Comparison of ENCODE assay signal across 8 mouse cellular contexts in genomic region chr13:76056261-76056724, GRCm38 (mm10). TPM values are rescaled to one million over a fixed set of nuclear protein-coding genes. Genes with fewer than 3 reads are reported as not detected.
A peak's percentile ranks its signal among the peaks of the same experiment; 100 is the strongest.
DNase-seq lines count a peak whose midpoint lies in the region; ATAC-seq and TF ChIP-seq lines count a peak whose summit lies in the region.

No protein-coding gene starts in this region.

- peak; percentile 84 for ATAC-seq in heart, embryonic 12.5 days (ENCODE audit: insufficient number of reproducible peaks, low FRiP score)
- peak; percentile 92 for ATAC-seq in kidney, embryonic 16.5 days (ENCODE audit: low FRiP score, low TSS enrichment)

- DNase-seq in brain, embryonic 18.5 days (ENCODE audit: low read depth, low spot score) = peak; percentile 30
- peak; percentile 39 for DNase-seq in liver, adult 2 months (ENCODE audit: extremely low read depth, low read depth, low spot score)
- peak; percentile 1 to 13 for DNase-seq in monocyte, adult 2 months (ENCODE audit: low read depth in 1 of 2, low spot score in 2 of 2)
- peak; percentile 60 to 76 for DNase-seq in spleen, postnatal 10 days (ENCODE audit: low spot score in 2 of 2)

- H3ac ChIP-seq in C2C12 (ENCODE audit: control insufficient read depth, insufficient read length, low read depth) = no peak overlapping the region

- no peak overlapping the region for H3K27ac ChIP-seq in heart, embryonic 12.5 days (ENCODE audit: poor library complexity, severe bottlenecking)
- no peak overlapping the region for H3K27ac ChIP-seq in kidney, embryonic 16.5 days (ENCODE audit: low read length)
- no peak overlapping the region for H3K27ac ChIP-seq in liver, adult 2 months (replicated peaks; ENCODE audit: insufficient read depth, low read depth, low read length)

- no peak for TF ChIP-seq POLR2A in liver, adult 2 months (IDR thresholded peaks at IDR 0.05; ENCODE audit: extremely low read depth, insufficient read depth, low read length)

- H3K36me3 ChIP-seq in C2C12 (ENCODE audit: control insufficient read depth, insufficient read depth) = no peaks in the 10 kb centered on the region
- H3K36me3 ChIP-seq in erythroblast, embryonic 14.5 days (ENCODE audit: control insufficient read depth) = peaks cover 7% of the 10 kb centered on the region; the same call in 1 of the 2 replicates
- H3K36me3 ChIP-seq in heart, embryonic 12.5 days = no peaks in the 10 kb centered on the region
- H3K36me3 ChIP-seq in kidney, embryonic 16.5 days (ENCODE audit: insufficient read depth, low read length) = no peaks in the 10 kb centered on the region
- no peaks in the 10 kb centered on the region; the same call in 1 of the 2 replicates for H3K36me3 ChIP-seq in liver, adult 2 months (ENCODE audit: control insufficient read depth, insufficient read depth, low read length)

- under 1% methylated on average over 34 of the region's 34 CpGs for WGBS in heart, embryonic 12.5 days
- under 1% methylated on average over 34 of the region's 34 CpGs for WGBS in kidney, embryonic 16.5 days
- WGBS in liver, adult 2 months = 1% methylated on average over 34 of the region's 34 CpGs

- peak; percentile 42 for TF ChIP-seq CTCF in C2C12 (IDR thresholded peaks at IDR 0.05; ENCODE audit: control insufficient read depth, insufficient read depth, insufficient read length)
- peak; percentile 52 for TF ChIP-seq CTCF in liver, adult 2 months (IDR thresholded peaks at IDR 0.05; ENCODE audit: low read depth, low read length)

- H3K9ac ChIP-seq in heart, embryonic 12.5 days = peak overlapping the region; percentile 38
- H3K9ac ChIP-seq in kidney, embryonic 16.5 days (replicated peaks; ENCODE audit: low read length) = peak overlapping the region; percentile 58
- H3K9ac ChIP-seq in liver, adult 2 months (ENCODE audit: low read depth, low read length) = 0 out of 2 replicates have a peak overlapping the region, but pooled peaks have one; percentile 16

- H3K79me2 ChIP-seq in C2C12 (ENCODE audit: control insufficient read depth, insufficient read depth) = no peaks in the 10 kb centered on the region
- H3K79me2 ChIP-seq in liver, adult 2 months (ENCODE audit: control insufficient read depth, insufficient read depth, low read length) = no peaks in the 10 kb centered on the region

- H3K27me3 ChIP-seq in C2C12 (ENCODE audit: control insufficient read depth, insufficient read depth, insufficient read length) = peaks cover 6% of the 10 kb centered on the region
- H3K27me3 ChIP-seq in erythroblast, embryonic 14.5 days (ENCODE audit: control insufficient read depth) = peaks cover 35% of the 10 kb centered on the region
- peaks cover 60% of the 10 kb centered on the region for H3K27me3 ChIP-seq in heart, embryonic 12.5 days (replicated peaks)
- H3K27me3 ChIP-seq in kidney, embryonic 16.5 days (ENCODE audit: insufficient read depth, low read length) = peaks cover 46% of the 10 kb centered on the region
- peaks cover 12% of the 10 kb centered on the region for H3K27me3 ChIP-seq in liver, adult 2 months (ENCODE audit: control insufficient read depth, insufficient read depth, low read length)

- H3K4me3 ChIP-seq in C2C12 (ENCODE audit: insufficient read depth, poor library complexity, severe bottlenecking) = no peak overlapping the region
- peak overlapping the region; percentile 67 for H3K4me3 ChIP-seq in erythroblast, embryonic 14.5 days (replicated peaks)
- peak overlapping the region; percentile 53 for H3K4me3 ChIP-seq in heart, embryonic 12.5 days
- peak overlapping the region; percentile 48 for H3K4me3 ChIP-seq in kidney, embryonic 16.5 days (ENCODE audit: low read length)
- peak overlapping the region; percentile 62; the same call in 1 of the 2 replicates for H3K4me3 ChIP-seq in liver, adult 2 months (ENCODE audit: insufficient read depth, low read depth, low read length)

- peaks cover 51% of the 10 kb centered on the region for H3K4me1 ChIP-seq in erythroblast, embryonic 14.5 days (ENCODE audit: control insufficient read depth)
- H3K4me1 ChIP-seq in heart, embryonic 12.5 days (replicated peaks) = peaks cover 11% of the 10 kb centered on the region
- H3K4me1 ChIP-seq in kidney, embryonic 16.5 days (ENCODE audit: insufficient read depth, low read length) = peaks cover 17% of the 10 kb centered on the region
- H3K4me1 ChIP-seq in liver, adult 2 months (ENCODE audit: control insufficient read depth, insufficient read depth, low read length) = peaks cover 9% of the 10 kb centered on the region

- H3K9me3 ChIP-seq in erythroblast, embryonic 14.5 days (ENCODE audit: control insufficient read depth, low read length) = no peaks in the 10 kb centered on the region
- no peaks in the 10 kb centered on the region; the same call in 1 of the 2 replicates for H3K9me3 ChIP-seq in heart, embryonic 12.5 days (replicated peaks)
- H3K9me3 ChIP-seq in kidney, embryonic 16.5 days (ENCODE audit: low read length) = no peaks in the 10 kb centered on the region

- peak overlapping the region; percentile 99 for H3K4me2 ChIP-seq in heart, embryonic 12.5 days
- H3K4me2 ChIP-seq in kidney, embryonic 16.5 days (replicated peaks; ENCODE audit: low read depth, low read length) = peak overlapping the region; percentile 94

- no peaks in the 10 kb centered on the region for H3K79me3 ChIP-seq in C2C12 (ENCODE audit: low read depth)

TF ChIP-seq in C2C12, 6 proteins besides CTCF, POLR2A, EP300 and RAD21:
- TF ChIP-seq USF1 (IDR thresholded peaks at IDR 0.05; ENCODE audit: low read depth) (no peak), CEBPB (IDR thresholded peaks at IDR 0.05; ENCODE audit: low read depth) (no peak), MYOG (IDR thresholded peaks at IDR 0.05; ENCODE audit: control insufficient read depth, extremely low read depth, insufficient read length) (no peak), MYOD1 (IDR thresholded peaks at IDR 0.05; ENCODE audit: control insufficient read depth, insufficient read length, low read depth) (no peak), MAX (IDR thresholded peaks at IDR 0.05) (no peak), FOSL1 (IDR thresholded peaks at IDR 0.05; ENCODE audit: insufficient read depth, low read length, poor library complexity, severe bottlenecking) (no peak)

RNA-seq across cellular contexts. Expression of gene Gpr150, which starts 0.5 kb away (rescaled TPM):
- polyA plus RNA-seq in C2C12 (2012; fragmentation: generic; extraction: Trizol) = not detected
- 0.62 and 0.78 TPM in 2 replicates for polyA plus RNA-seq in erythroblast, embryonic 14.5 days (2012)
- 0.08 TPM in 1 of 2 replicates, not detected in the other for polyA plus RNA-seq in heart, embryonic 12.5 days (2016; fragmentation: Nextera tagmentation; extraction: Ambion mirVana)
- 0.49 and 0.56 TPM in 2 replicates for polyA plus RNA-seq in kidney, embryonic 16.5 days (2015; fragmentation: Nextera tagmentation; extraction: Ambion mirVana)
- not detected in 2 replicates for total RNA-seq in liver, adult 2 months (2014; rRNA removed)
- polyA plus RNA-seq in liver, adult 2 months (2012; rRNA removed) = not detected in 2 replicates

RNA-seq across cellular contexts. Expression of gene Rfesd, which starts 37.8 kb away (rescaled TPM):
- 6.0 TPM for polyA plus RNA-seq in C2C12 (2012; fragmentation: generic; extraction: Trizol)
- polyA plus RNA-seq in erythroblast, embryonic 14.5 days (2012) = 0.90 and 1.3 TPM in 2 replicates
- 21.3 and 22.7 TPM in 2 replicates for polyA plus RNA-seq in heart, embryonic 12.5 days (2016; fragmentation: Nextera tagmentation; extraction: Ambion mirVana)
- 15.7 and 18.1 TPM in 2 replicates for polyA plus RNA-seq in kidney, embryonic 16.5 days (2015; fragmentation: Nextera tagmentation; extraction: Ambion mirVana)
- 10.7 and 15.1 TPM in 2 replicates for total RNA-seq in liver, adult 2 months (2014; rRNA removed)
- 4.1 and 6.2 TPM in 2 replicates for polyA plus RNA-seq in liver, adult 2 months (2012; rRNA removed)

RNA-seq across cellular contexts. Expression of gene Arsk, which starts 42.2 kb away (rescaled TPM):
- 3.4 TPM for polyA plus RNA-seq in C2C12 (2012; fragmentation: generic; extraction: Trizol)
- 0.09 TPM in 1 of 2 replicates, not detected in the other for polyA plus RNA-seq in erythroblast, embryonic 14.5 days (2012)
- 3.0 and 3.5 TPM in 2 replicates for polyA plus RNA-seq in heart, embryonic 12.5 days (2016; fragmentation: Nextera tagmentation; extraction: Ambion mirVana)
- polyA plus RNA-seq in kidney, embryonic 16.5 days (2015; fragmentation: Nextera tagmentation; extraction: Ambion mirVana) = 11.0 and 11.1 TPM in 2 replicates
- total RNA-seq in liver, adult 2 months (2014; rRNA removed) = 6.4 and 7.7 TPM in 2 replicates
- polyA plus RNA-seq in liver, adult 2 months (2012; rRNA removed) = 2.7 TPM in 2 replicates

RNA-seq across cellular contexts. Expression of gene Ttc37, which starts 42.2 kb away (rescaled TPM):
- polyA plus RNA-seq in C2C12 (2012; fragmentation: generic; extraction: Trizol) = 4.3 TPM
- polyA plus RNA-seq in erythroblast, embryonic 14.5 days (2012) = 0.06 and 0.09 TPM in 2 replicates
- polyA plus RNA-seq in heart, embryonic 12.5 days (2016; fragmentation: Nextera tagmentation; extraction: Ambion mirVana) = 10.1 and 13.1 TPM in 2 replicates
- polyA plus RNA-seq in kidney, embryonic 16.5 days (2015; fragmentation: Nextera tagmentation; extraction: Ambion mirVana) = 13.8 and 13.9 TPM in 2 replicates
- total RNA-seq in liver, adult 2 months (2014; rRNA removed) = 13.3 and 14.5 TPM in 2 replicates
- 4.0 and 4.8 TPM in 2 replicates for polyA plus RNA-seq in liver, adult 2 months (2012; rRNA removed)

Comparison
In these comparisons a context has a peak if more than half of its experiments do, and no peak if none do; other contexts are left out.
1. DNase-seq: peak in every context shown above with its lines; median percentile 68 in spleen, postnatal 10 days; 39 in liver, adult 2 months; 30 in brain, embryonic 18.5 days; 7 in monocyte, adult 2 months.